Mouse (Mus musculus): Measurements from ENCODE around the gene Uevld. TPM values are rescaled to one million over a fixed set of nuclear protein-coding genes. Genes with fewer than 3 reads are reported as not detected.

The Uevld gene
- total and polyA plus RNA-seq, 2 experiments from 2014 or later = 3.7 to 10.1 TPM

DNA sequence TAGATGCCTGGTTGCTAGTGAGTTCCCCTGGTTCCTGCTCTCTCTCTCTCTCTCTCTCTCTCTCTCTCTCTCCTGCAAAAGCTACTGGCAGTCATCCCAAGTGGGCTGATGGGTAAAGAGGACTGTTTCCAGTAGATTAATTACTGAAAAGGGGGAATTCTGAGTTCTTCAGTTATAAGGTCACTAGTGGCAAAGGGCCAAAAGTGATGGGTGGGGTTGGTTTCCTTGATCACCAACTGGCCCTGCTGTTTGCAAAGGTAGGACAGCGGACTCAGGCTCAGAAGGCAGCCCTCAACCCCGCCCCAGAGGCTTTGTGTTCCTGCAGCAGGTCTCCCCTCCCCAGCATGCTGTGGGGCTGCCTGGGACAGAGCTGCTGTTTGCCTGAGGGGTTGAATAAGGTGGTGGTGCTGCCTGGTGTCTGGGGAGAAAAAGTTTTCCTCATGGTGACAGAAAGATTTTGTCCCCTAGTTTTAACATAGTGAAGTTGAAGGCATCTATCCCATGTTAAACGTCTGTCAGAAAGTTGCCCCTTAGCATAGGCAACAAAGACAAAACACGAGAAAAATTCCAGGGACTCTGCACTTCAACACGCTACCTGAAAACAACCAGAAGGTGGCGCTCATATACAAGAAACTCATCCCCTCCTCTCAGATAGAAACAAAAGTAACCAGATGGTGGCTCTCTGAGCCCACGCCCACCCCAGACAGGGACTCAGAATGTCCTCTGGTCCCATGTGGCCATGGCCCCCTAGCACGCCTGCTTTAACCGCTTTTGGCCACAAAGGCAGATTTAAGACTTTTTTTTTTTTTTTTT lies 4.7 kb upstream of the Uevld start:
- under 1% methylated on average over 9 of the region's 9 CpGs for WGBS
- H3K4me3 ChIP-seq (ENCODE audit: low read depth, low read length) = no peak overlapping the region
- H3K4me1 ChIP-seq (ENCODE audit: insufficient read depth, low read length) = no peaks in the 10 kb centered on the region
- DNase-seq (ENCODE audit: low spot score) (peak; percentile 93), ATAC-seq (ENCODE audit: low FRiP score) (peak; percentile 77)
- no peaks in the 10 kb centered on the region for H3K36me3 ChIP-seq (ENCODE audit: insufficient read depth, low read length)
- H3K27me3 ChIP-seq (ENCODE audit: insufficient read depth, low read length) = no peaks in the 10 kb centered on the region
- no peaks in the 10 kb centered on the region for H3K9me3 ChIP-seq (ENCODE audit: low read length)
- no peak overlapping the region for H3K9ac ChIP-seq (replicated peaks; ENCODE audit: low read length, poor library complexity, severe bottlenecking)
- TF ChIP-seq CTCF (IDR thresholded peaks at IDR 0.05) = peak; percentile 88
- H3K27ac ChIP-seq (ENCODE audit: low read depth, low read length) = no peak overlapping the region
- no peak overlapping the region for H3K4me2 ChIP-seq (ENCODE audit: low read depth, low read length, poor library complexity, severe bottlenecking)

DNA sequence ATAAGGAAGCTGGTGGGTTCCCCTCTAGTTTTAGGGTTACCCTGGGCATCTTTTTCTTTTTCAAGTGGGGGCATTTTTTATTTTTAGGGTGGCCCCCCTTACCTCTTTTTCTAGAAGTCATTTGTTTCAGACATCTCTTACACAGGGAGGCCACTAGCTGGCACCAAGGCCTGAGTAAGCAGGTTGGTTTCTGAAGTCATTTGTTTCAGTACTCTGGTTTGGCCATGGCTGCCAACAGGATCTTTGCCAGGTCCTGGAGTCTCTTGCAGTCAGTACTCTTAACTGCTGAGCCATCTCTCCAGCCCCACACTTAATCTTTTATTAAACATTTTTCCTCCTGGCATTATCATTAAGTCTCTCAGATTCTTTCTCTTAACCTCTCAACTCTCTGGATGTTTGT lies 3.8 kb upstream of the Uevld start:
- Histone ChIP-seq H3K4me1 (ENCODE audit: insufficient read depth, low read length) (no peaks in the 10 kb centered on the region; the same call in 1 of the 2 replicates), H3K9ac (replicated peaks; ENCODE audit: low read length, poor library complexity, severe bottlenecking) (no peak overlapping the region), H3K4me2 (ENCODE audit: low read depth, low read length, poor library complexity, severe bottlenecking) (no peak overlapping the region), H3K9me3 (ENCODE audit: low read length) (no peaks in the 10 kb centered on the region), H3K27me3 (ENCODE audit: insufficient read depth, low read length) (no peaks in the 10 kb centered on the region), H3K36me3 (ENCODE audit: insufficient read depth, low read length) (no peaks in the 10 kb centered on the region), H3K27ac (ENCODE audit: low read depth, low read length) (no peak overlapping the region), H3K4me3 (ENCODE audit: low read depth, low read length) (no peak overlapping the region)
- TF ChIP-seq CTCF (IDR thresholded peaks at IDR 0.05) = no peak
- DNase-seq (ENCODE audit: low spot score) (peak; percentile 59), ATAC-seq (ENCODE audit: low FRiP score) (no peak)

DNA sequence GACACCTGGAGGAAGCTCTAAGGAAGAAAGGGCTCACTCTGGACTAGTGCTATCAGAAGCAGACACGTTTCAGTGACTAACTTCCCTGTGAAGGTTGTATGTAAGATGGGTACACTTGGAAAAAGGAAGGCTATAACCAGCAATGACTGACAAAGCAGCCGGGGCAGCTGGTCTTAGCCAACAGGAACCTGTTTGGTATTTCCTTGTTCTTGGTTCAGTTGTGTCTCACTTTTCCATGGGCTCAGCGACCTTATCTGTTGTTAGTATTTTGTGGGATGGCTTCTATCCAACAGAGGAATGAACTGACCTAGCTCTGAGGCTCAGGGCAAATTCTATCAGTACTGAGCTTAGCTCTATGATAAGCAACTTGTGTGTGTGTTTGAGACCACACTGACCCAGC lies 2.7 kb upstream of the Uevld start:
- WGBS = 69% methylated on average over 3 of the region's 3 CpGs
- no peak for ATAC-seq (ENCODE audit: low FRiP score)
- no peak overlapping the region for H3K27ac ChIP-seq (ENCODE audit: low read depth, low read length)

DNA sequence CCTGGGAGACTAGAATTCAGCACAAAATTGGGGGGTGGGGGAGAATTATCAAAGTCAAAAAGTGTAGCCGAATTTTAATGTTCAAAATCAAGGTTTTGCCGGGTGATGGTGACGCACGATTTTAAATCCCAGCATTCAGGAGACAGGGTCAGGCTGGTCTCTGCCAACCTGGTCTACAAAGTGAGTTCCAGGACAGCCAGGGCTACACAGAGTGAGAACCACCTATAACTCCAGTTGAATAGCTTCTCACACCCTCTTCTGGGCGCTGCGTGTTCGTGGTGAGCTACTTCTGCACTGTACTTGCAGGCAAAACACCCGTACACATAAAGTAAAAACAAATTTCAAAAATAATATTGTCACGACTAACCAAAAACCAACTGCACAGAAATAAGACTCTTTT lies 526 bp upstream of the Uevld start:
- TF ChIP-seq CTCF (IDR thresholded peaks at IDR 0.05) = no peak
- Histone ChIP-seq H3K4me3 (ENCODE audit: low read depth, low read length) (peak overlapping the region; percentile 52), H3K4me2 (ENCODE audit: low read depth, low read length, poor library complexity, severe bottlenecking) (peak overlapping the region; percentile 67), H3K9me3 (ENCODE audit: low read length) (no peaks in the 10 kb centered on the region), H3K9ac (replicated peaks; ENCODE audit: low read length, poor library complexity, severe bottlenecking) (peak overlapping the region; percentile 70), H3K36me3 (ENCODE audit: insufficient read depth, low read length) (0 out of 2 replicates have a peak, but pooled peaks cover 7% of the 10 kb centered on the region), H3K27me3 (ENCODE audit: insufficient read depth, low read length) (no peaks in the 10 kb centered on the region), H3K27ac (ENCODE audit: low read depth, low read length) (no peak overlapping the region), H3K4me1 (ENCODE audit: insufficient read depth, low read length) (no peaks in the 10 kb centered on the region; the same call in 1 of the 2 replicates)
- WGBS = 21% methylated on average over 9 of the region's 9 CpGs
- peak; percentile 49; the same call in 1 of the 2 replicates for ATAC-seq (ENCODE audit: low FRiP score)
- DNase-seq (ENCODE audit: low spot score) = no peak

More for the DNA sequence above, 2.7 kb upstream of the Uevld start:
- H3K27me3 ChIP-seq (ENCODE audit: insufficient read depth, low read length) = no peaks in the 10 kb centered on the region
- no peaks in the 10 kb centered on the region; the same call in 1 of the 2 replicates for H3K4me1 ChIP-seq (ENCODE audit: insufficient read depth, low read length)
- no peak for DNase-seq (ENCODE audit: low spot score)
- no peak for TF ChIP-seq CTCF (IDR thresholded peaks at IDR 0.05)
- no peak overlapping the region for H3K4me3 ChIP-seq (ENCODE audit: low read depth, low read length)
- H3K9me3 ChIP-seq (ENCODE audit: low read length) = no peaks in the 10 kb centered on the region
- H3K4me2 ChIP-seq (ENCODE audit: low read depth, low read length, poor library complexity, severe bottlenecking) = no peak overlapping the region
- H3K9ac ChIP-seq (replicated peaks; ENCODE audit: low read length, poor library complexity, severe bottlenecking) = no peak overlapping the region
- H3K36me3 ChIP-seq (ENCODE audit: insufficient read depth, low read length) = no peaks in the 10 kb centered on the region

DNA sequence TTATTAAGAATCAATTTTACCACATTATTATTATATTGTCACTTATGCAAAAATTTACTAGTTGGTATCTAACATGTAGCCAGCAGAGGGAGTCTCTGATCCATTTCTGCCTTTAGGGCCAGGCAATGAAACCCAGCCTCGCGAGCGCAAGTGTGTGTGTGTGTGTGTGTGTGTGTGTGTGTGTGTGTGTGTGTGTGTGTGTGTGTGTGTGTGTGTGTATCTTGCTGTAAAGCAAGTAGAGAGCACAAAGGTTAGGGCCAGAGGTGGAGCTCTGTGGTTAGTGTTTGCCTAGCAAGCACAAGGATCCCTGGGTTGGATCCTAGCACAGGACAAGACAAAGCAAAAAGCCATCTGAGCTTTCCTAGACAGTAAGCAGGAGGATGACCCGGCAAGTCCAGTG lies 22.5 kb downstream of the Uevld start:
- Histone ChIP-seq H3K9ac (replicated peaks; ENCODE audit: low read length, poor library complexity, severe bottlenecking) (no peak overlapping the region), H3K27ac (ENCODE audit: low read depth, low read length) (no peak overlapping the region), H3K9me3 (ENCODE audit: low read length) (no peaks in the 10 kb centered on the region), H3K4me1 (ENCODE audit: insufficient read depth, low read length) (no peaks in the 10 kb centered on the region), H3K36me3 (ENCODE audit: insufficient read depth, low read length) (peaks cover 17% of the 10 kb centered on the region; the same call in 1 of the 2 replicates), H3K27me3 (ENCODE audit: insufficient read depth, low read length) (no peaks in the 10 kb centered on the region), H3K4me3 (ENCODE audit: low read depth, low read length) (no peak overlapping the region), H3K4me2 (ENCODE audit: low read depth, low read length, poor library complexity, severe bottlenecking) (no peak overlapping the region)
- peak; percentile 76 for TF ChIP-seq CTCF (IDR thresholded peaks at IDR 0.05)
- WGBS = 43% methylated on average over 4 of the region's 4 CpGs
- ATAC-seq (ENCODE audit: low FRiP score) (0 out of 2 replicates have a peak, but pooled peaks have one; percentile 27), DNase-seq (ENCODE audit: low spot score) (peak; percentile 73)

DNA sequence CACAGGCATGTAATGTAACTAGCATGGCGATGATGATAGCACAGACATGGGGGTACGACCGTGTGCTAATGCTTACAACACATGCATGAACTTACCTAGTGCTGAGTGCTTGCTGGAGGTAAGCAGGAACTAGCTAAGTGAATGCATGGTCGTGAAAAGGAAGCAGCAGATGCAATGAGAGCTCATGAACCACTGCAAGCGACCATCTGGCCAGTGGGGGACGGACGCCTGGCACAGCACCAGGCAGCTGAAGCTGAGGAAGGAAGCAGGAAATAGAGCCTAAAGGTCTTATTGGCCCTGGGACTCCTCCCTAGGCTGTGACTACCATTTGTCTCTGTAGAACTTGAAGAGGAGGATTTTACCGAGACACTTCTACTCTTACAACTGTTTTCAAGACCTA lies 23.5 kb downstream of the Uevld start:
- no peak for DNase-seq (ENCODE audit: low spot score)
- H3K4me1 ChIP-seq (ENCODE audit: insufficient read depth, low read length) = no peaks in the 10 kb centered on the region
- TF ChIP-seq CTCF (IDR thresholded peaks at IDR 0.05) = no peak
- no peak overlapping the region for H3K27ac ChIP-seq (ENCODE audit: low read depth, low read length)
- H3K36me3 ChIP-seq (ENCODE audit: insufficient read depth, low read length) = peaks cover 23% of the 10 kb centered on the region; the same call in 1 of the 2 replicates
- WGBS = 84% methylated on average over 8 of the region's 8 CpGs
- H3K4me3 ChIP-seq (ENCODE audit: low read depth, low read length) = no peak overlapping the region
- no peak overlapping the region for H3K4me2 ChIP-seq (ENCODE audit: low read depth, low read length, poor library complexity, severe bottlenecking)
- no peak overlapping the region for H3K9ac ChIP-seq (replicated peaks; ENCODE audit: low read length, poor library complexity, severe bottlenecking)
- H3K9me3 ChIP-seq (ENCODE audit: low read length) = no peaks in the 10 kb centered on the region
- H3K27me3 ChIP-seq (ENCODE audit: insufficient read depth, low read length) = no peaks in the 10 kb centered on the region
- ATAC-seq (ENCODE audit: low FRiP score) = no peak
